Mouse (Mus musculus): ENCODE measurements around the gene Ifnb1. TPM values are rescaled to one million over a fixed set of nuclear protein-coding genes. Genes with fewer than 3 reads are reported as not detected.

The Ifnb1 gene
- total and polyA plus RNA-seq, 3 experiments = not detected

DNA sequence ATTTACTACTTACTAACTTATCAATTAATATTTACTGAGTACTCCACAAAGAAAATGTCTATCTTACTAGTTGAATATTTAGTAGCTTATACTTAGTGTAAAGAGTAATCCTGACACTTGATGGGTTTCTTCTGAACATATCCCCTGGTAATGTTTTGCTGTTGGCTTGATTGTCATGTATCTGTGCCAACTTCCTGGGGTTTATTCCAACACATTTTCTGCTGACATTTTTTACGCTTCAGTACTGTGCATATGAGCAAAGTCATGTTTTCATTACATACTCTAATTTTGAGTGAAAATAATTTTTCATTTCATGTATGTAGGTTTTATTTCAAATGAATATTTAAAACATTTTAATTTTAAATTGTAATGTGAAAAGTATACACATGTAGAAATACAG is 12.3 kb upstream of the Ifnb1 start:
- TF ChIP-seq ELF1 (IDR thresholded peaks at IDR 0.05; ENCODE audit: low read depth, low read length) = no peak
- no peak for TF ChIP-seq PAX5 (IDR thresholded peaks at IDR 0.05; ENCODE audit: low read length)
- TF ChIP-seq HCFC1 (IDR thresholded peaks at IDR 0.05; ENCODE audit: low read depth, low read length) = no peak
- H3K9ac ChIP-seq (ENCODE audit: insufficient read depth, low read depth) = no peak overlapping the region
- no peaks in the 10 kb centered on the region for H3K27me3 ChIP-seq (replicated peaks)
- H3K27ac ChIP-seq (ENCODE audit: insufficient read depth, low read depth) = no peak overlapping the region
- H3K4me2 ChIP-seq (ENCODE audit: insufficient read depth, low read depth, poor library complexity, severe bottlenecking) = no peak overlapping the region
- dilution Hi-C loops (cut with MboI; ENCODE audit: extremely low pct_ligation_motif_present, extremely low pct_unique_long_range_greater_than_20kb, low sequenced_read_pairs) = no loop called here
- no peaks in the 10 kb centered on the region for H3K36me3 ChIP-seq (replicated peaks in 1 of 2; ENCODE audit: control insufficient read depth in 1 of 2, insufficient read depth in 1 of 2, low read length in 1 of 2)
- H3K9me3 ChIP-seq (replicated peaks; ENCODE audit: low read length) = no peaks in the 10 kb centered on the region
- in situ Hi-C loops (cut with MboI; ENCODE audit: low pct_ligation_motif_present, low pct_unique_long_range_greater_than_20kb, low sequenced_read_pairs) = loop anchor here (10.0 to 25.0 kb wide), 4 partner anchors 173 to 1170 kb away; no protein-coding TSS in a partner anchor
- DNase-seq (ENCODE audit: extremely low read depth) = no peak
- H3K79me2 ChIP-seq (replicated peaks; ENCODE audit: control insufficient read depth, extremely low read depth, insufficient read depth, poor library complexity, severe bottlenecking) = no peaks in the 10 kb centered on the region
- H3K4me1 ChIP-seq (ENCODE audit: control insufficient read depth in 1 of 2, insufficient read depth in 2 of 2) = peaks cover 3 to 14% of the 10 kb centered on the region in 2 experiments; a peak in 3 of 4 replicates
- H3K4me3 ChIP-seq (replicated peaks in 1 of 3; ENCODE audit: low read depth in 2 of 3, low read length in 2 of 3, poor library complexity in 1 of 3) = no peak overlapping the region

- no peak overlapping the region for H3K4me3 ChIP-seq (replicated peaks in 1 of 3; ENCODE audit: low read depth in 2 of 3, low read length in 2 of 3, poor library complexity in 1 of 3)
- no peak overlapping the region for H3K27ac ChIP-seq (ENCODE audit: insufficient read depth, low read depth)
- dilution Hi-C loops (cut with MboI; ENCODE audit: extremely low pct_ligation_motif_present, extremely low pct_unique_long_range_greater_than_20kb, low sequenced_read_pairs) = no loop called here
These were observed 10.9 kb upstream of the Ifnb1 start for GRCm38 (mm10) chr4:88533499-88533898.

GRCm38 (mm10) chr4:88530892-88531291 is 8.3 kb upstream of the Ifnb1 start:
- H3K36me3 ChIP-seq (replicated peaks in 1 of 2; ENCODE audit: control insufficient read depth in 1 of 2, insufficient read depth in 1 of 2, low read length in 1 of 2) = no peaks in the 10 kb centered on the region
- H3K4me3 ChIP-seq (replicated peaks in 1 of 3; ENCODE audit: low read depth in 2 of 3, low read length in 2 of 3, poor library complexity in 1 of 3) = no peak overlapping the region
- no peak overlapping the region for H3K9ac ChIP-seq (ENCODE audit: insufficient read depth, low read depth)
- H3K27ac ChIP-seq (ENCODE audit: insufficient read depth, low read depth) = no peak overlapping the region
- dilution Hi-C loops (cut with MboI; ENCODE audit: extremely low pct_ligation_motif_present, extremely low pct_unique_long_range_greater_than_20kb, low sequenced_read_pairs) (no loop called here), in situ Hi-C loops (cut with MboI; ENCODE audit: low pct_ligation_motif_present, low pct_unique_long_range_greater_than_20kb, low sequenced_read_pairs) (loop anchor here (10.0 to 25.0 kb wide), 4 partner anchors 169 to 1166 kb away; no protein-coding TSS in a partner anchor)
- H3K4me2 ChIP-seq (ENCODE audit: insufficient read depth, low read depth, poor library complexity, severe bottlenecking) = no peak overlapping the region
- H3K79me2 ChIP-seq (replicated peaks; ENCODE audit: control insufficient read depth, extremely low read depth, insufficient read depth, poor library complexity, severe bottlenecking) = no peaks in the 10 kb centered on the region
- DNase-seq (ENCODE audit: extremely low read depth) = no peak
- H3K4me1 ChIP-seq (ENCODE audit: control insufficient read depth in 1 of 2, insufficient read depth in 2 of 2) = peaks cover 0 to 5% of the 10 kb centered on the region in 2 experiments; a peak in 2 of 4 replicates
- TF ChIP-seq SMC3 (IDR thresholded peaks at IDR 0.05; ENCODE audit: low read depth, low read length) (no peak), USF1 (IDR thresholded peaks at IDR 0.05; ENCODE audit: low read depth, low read length) (no peak), KAT2A (IDR thresholded peaks at IDR 0.05; ENCODE audit: insufficient replicate concordance, low read length) (no peak), JUND (conservative IDR thresholded peaks at IDR 0.05; ENCODE audit: low read depth, low read length) (no peak), ZC3H11A (IDR thresholded peaks at IDR 0.05; ENCODE audit: low read depth, low read length) (no peak), NRF1 (IDR thresholded peaks at IDR 0.05; ENCODE audit: low read depth, low read length) (no peak), ETS1 (conservative IDR thresholded peaks at IDR 0.05; ENCODE audit: low read depth, low read length) (no peak), PAX5 (IDR thresholded peaks at IDR 0.05; ENCODE audit: low read length) (no peak), MYC (IDR thresholded peaks at IDR 0.05; ENCODE audit: low read depth, low read length) (no peak), MAZ (IDR thresholded peaks at IDR 0.05; ENCODE audit: low read depth, low read length) (no peak), MAX (IDR thresholded peaks at IDR 0.05; ENCODE audit: low read length) (no peak), NELFE (IDR thresholded peaks at IDR 0.05; ENCODE audit: low read depth, low read length) (no peak), ZMIZ1 (IDR thresholded peaks at IDR 0.05; ENCODE audit: low read depth, low read length) (no peak), USF2 (conservative IDR thresholded peaks at IDR 0.05; ENCODE audit: low read depth, low read length) (no peak)
- no peaks in the 10 kb centered on the region for H3K9me3 ChIP-seq (replicated peaks; ENCODE audit: low read length)
- no peaks in the 10 kb centered on the region for H3K27me3 ChIP-seq (replicated peaks)

More at GRCm38 (mm10) chr4:88533499-88533898, 10.9 kb upstream of the Ifnb1 start:
- in situ Hi-C loops (cut with MboI; ENCODE audit: low pct_ligation_motif_present, low pct_unique_long_range_greater_than_20kb, low sequenced_read_pairs) = loop anchor here (10.0 to 25.0 kb wide), 4 partner anchors 171 to 1169 kb away; no protein-coding TSS in a partner anchor
- Histone ChIP-seq H3K9me3 (replicated peaks; ENCODE audit: low read length) (no peaks in the 10 kb centered on the region), H3K79me2 (replicated peaks; ENCODE audit: control insufficient read depth, extremely low read depth, insufficient read depth, poor library complexity, severe bottlenecking) (no peaks in the 10 kb centered on the region), H3K27me3 (replicated peaks) (no peaks in the 10 kb centered on the region), H3K9ac (ENCODE audit: insufficient read depth, low read depth) (no peak overlapping the region), H3K4me2 (ENCODE audit: insufficient read depth, low read depth, poor library complexity, severe bottlenecking) (no peak overlapping the region), H3K4me1 (ENCODE audit: control insufficient read depth in 1 of 2, insufficient read depth in 2 of 2) (peaks cover 3 to 14% of the 10 kb centered on the region in 2 experiments; a peak in 3 of 4 replicates), H3K36me3 (replicated peaks in 1 of 2; ENCODE audit: control insufficient read depth in 1 of 2, insufficient read depth in 1 of 2, low read length in 1 of 2) (no peaks in the 10 kb centered on the region)
- TF ChIP-seq E2F4 (IDR thresholded peaks at IDR 0.05; ENCODE audit: insufficient replicate concordance, low read depth, low read length) (no peak), USF1 (IDR thresholded peaks at IDR 0.05; ENCODE audit: low read depth, low read length) (no peak), RAD21 (IDR thresholded peaks at IDR 0.05; ENCODE audit: low read depth, low read length) (no peak), RCOR1 (conservative IDR thresholded peaks at IDR 0.05; ENCODE audit: low read depth, low read length) (no peak)
- DNase-seq (ENCODE audit: extremely low read depth) = no peak
